Mouse (Mus musculus) liver, embryonic 11.5 days (tissue): ENCODE measurements around the gene Kcnj6. TPM values are rescaled to one million over a fixed set of nuclear protein-coding genes. Genes with fewer than 3 reads are reported as not detected.
A peak's percentile ranks its signal among the peaks of the same experiment; 100 is the strongest.

Experiments used
- ATAC-seq: fragments of 200-750 bp; cut with Nextera tagmentation; replicated peaks from 2 replicates; pipeline ENCODE4 v1.8.0; 2017; ENCODE audit warnings: moderate number of reproducible peaks, mild to moderate bottlenecking, moderate TSS enrichment, moderate library complexity; ENCODE audit not compliant: low FRiP score
- DNase-seq: peaks from one replicate; pipeline ENCODE4 v3.0.0-alpha.2; 2017; ENCODE audit warnings: low spot score
- H3K27ac ChIP-seq: fragments of 300-500 bp; sonication (generic); 2 replicates; pipeline ENCODE4 v1.5.1; 2014; ENCODE audit warnings: mild to moderate bottlenecking, low read depth, low read length, control low read depth
- H3K27me3 ChIP-seq: fragments of 300-500 bp; sonication (generic); replicated peaks from 2 replicates; pipeline ENCODE4 v1.6.1; 2014; ENCODE audit warnings: low read length, mixed read lengths; ENCODE audit not compliant: control insufficient read depth, insufficient read depth
- H3K36me3 ChIP-seq: fragments of 300-500 bp; sonication (generic); 2 replicates; pipeline ENCODE4 v1.6.1; 2014; ENCODE audit warnings: mild to moderate bottlenecking, low read length, moderate library complexity, mixed read lengths; ENCODE audit not compliant: control insufficient read depth, insufficient read depth
- H3K4me1 ChIP-seq: fragments of 300-500 bp; sonication (generic); replicated peaks from 2 replicates; pipeline ENCODE4 v1.6.1; 2014; ENCODE audit warnings: low read length, mixed read lengths; ENCODE audit not compliant: control insufficient read depth, insufficient read depth
- H3K4me2 ChIP-seq: fragments of 300-500 bp; sonication (generic); 2 replicates; pipeline ENCODE4 v1.6.1; 2014; ENCODE audit warnings: mild to moderate bottlenecking, control low read depth, moderate library complexity
- H3K4me3 ChIP-seq: fragments of 300-500 bp; sonication (generic); 2 replicates; pipeline ENCODE4 v1.5.1; 2014; ENCODE audit warnings: low read depth, low read length, control low read depth
- H3K9ac ChIP-seq: fragments of 300-500 bp; sonication (generic); 2 replicates; pipeline ENCODE4 v1.6.1; 2014; ENCODE audit warnings: low read depth, low read length, control low read depth
- H3K9me3 ChIP-seq: fragments of 300-500 bp; sonication (generic); 2 replicates; pipeline ENCODE4 v1.6.1; 2016; ENCODE audit warnings: low read length, inconsistent platforms, mixed read lengths; ENCODE audit not compliant: control insufficient read depth
- WGBS: fragments of 180-500 bp; shearing (Covaris S2); extraction: QIAGEN DNeasy Blood & Tissue Kit; methylation state at CpG from one replicate; pipeline ENCODE4 v1.1.7; 2014; 5-methylcytosine and 5-hydroxymethylcytosine counted together
- polyA plus RNA-seq: library from polyadenylated mRNA; unstranded; fragments of >200 nt; fragmentation: Nextera tagmentation; extraction: Ambion mirVana; gene quantifications from 2 replicates; pipeline ENCODE4 v1.2.1, GENCODE M21; 2014

The Kcnj6 gene
- polyA plus RNA-seq, 1 experiment from 2014 or later: not detected

GRCm38 (mm10) chr16:94720476-94721153 is 276.9 kb downstream of the Kcnj6 start:
- H3K4me3 ChIP-seq: no peak overlapping the region
- DNase-seq (no peak), ATAC-seq (no peak)
- no peak overlapping the region for H3K9ac ChIP-seq
- H3K27me3 ChIP-seq: peaks cover 7% of the 10 kb centered on the region; the same call in 1 of the 2 replicates
- H3K27ac ChIP-seq: no peak overlapping the region
- whole genome bisulfite sequencing: 63% methylated on average over 7 of the region's 7 CpGs
- no peaks in the 10 kb centered on the region for H3K36me3 ChIP-seq
- no peaks in the 10 kb centered on the region for H3K9me3 ChIP-seq
- H3K4me1 ChIP-seq: peaks cover 2% of the 10 kb centered on the region; the same call in 1 of the 2 replicates
- no peak overlapping the region for H3K4me2 ChIP-seq

- ATAC-seq (no peak), DNase-seq (no peak)
- Histone ChIP-seq H3K36me3 (no peaks in the 10 kb centered on the region), H3K4me3 (no peak overlapping the region), H3K4me1 (no peaks in the 10 kb centered on the region), H3K27ac (no peak overlapping the region), H3K27me3 (peaks cover 7% of the 10 kb centered on the region; the same call in 1 of the 2 replicates), H3K9me3 (no peaks in the 10 kb centered on the region), H3K4me2 (no peak overlapping the region), H3K9ac (no peak overlapping the region)
- 64% methylated on average over 4 of the region's 4 CpGs for WGBS
These were observed 278.0 kb downstream of the Kcnj6 start for GRCm38 (mm10) chr16:94719488-94719887.

DNA sequence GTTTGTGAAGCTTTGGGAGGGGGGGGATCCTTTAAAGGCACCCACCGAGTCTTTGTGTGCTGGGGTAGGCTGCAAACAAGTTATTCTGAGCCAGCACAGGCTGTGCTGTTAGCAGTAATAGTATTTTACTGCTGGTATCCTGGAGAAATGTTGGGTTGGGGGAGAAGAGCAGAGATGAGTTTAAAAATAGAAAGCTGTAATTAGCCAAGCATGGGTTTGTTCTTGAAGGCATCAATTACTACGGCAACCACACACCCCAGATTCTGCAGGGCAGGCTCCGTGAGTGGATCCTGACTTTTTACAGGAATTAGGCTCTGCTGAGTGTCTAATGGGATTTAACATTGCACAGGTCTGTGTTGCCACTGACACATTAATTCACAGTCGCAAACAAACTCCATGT is 278.6 kb downstream of the Kcnj6 start:
- 71% methylated on average over 4 of the region's 4 CpGs for WGBS
- no peaks in the 10 kb centered on the region for H3K36me3 ChIP-seq

GRCm38 (mm10) chr16:94717051-94717450 is 280.4 kb downstream of the Kcnj6 start:
- Histone ChIP-seq H3K9me3 (no peaks in the 10 kb centered on the region), H3K4me3 (no peak overlapping the region), H3K27me3 (peaks cover 2% of the 10 kb centered on the region; the same call in 1 of the 2 replicates), H3K9ac (no peak overlapping the region), H3K4me1 (no peaks in the 10 kb centered on the region), H3K36me3 (no peaks in the 10 kb centered on the region), H3K4me2 (no peak overlapping the region), H3K27ac (no peak overlapping the region)
- WGBS: 82% methylated on average over 11 of the region's 11 CpGs
- ATAC-seq (no peak), DNase-seq (no peak)

More for the DNA sequence above, 278.6 kb downstream of the Kcnj6 start:
- Histone ChIP-seq H3K4me1 (no peaks in the 10 kb centered on the region), H3K27me3 (peaks cover 7% of the 10 kb centered on the region; the same call in 1 of the 2 replicates), H3K4me2 (no peak overlapping the region), H3K9ac (no peak overlapping the region), H3K4me3 (no peak overlapping the region), H3K27ac (no peak overlapping the region), H3K9me3 (no peaks in the 10 kb centered on the region)
- ATAC-seq (no peak), DNase-seq (no peak)

GRCm38 (mm10) chr16:94714483-94714882 is 283.0 kb downstream of the Kcnj6 start:
- DNase-seq (no peak), ATAC-seq (no peak)
- Histone ChIP-seq H3K4me1 (no peaks in the 10 kb centered on the region), H3K9me3 (no peaks in the 10 kb centered on the region), H3K27me3 (no peaks in the 10 kb centered on the region), H3K4me3 (no peak overlapping the region), H3K27ac (no peak overlapping the region), H3K9ac (no peak overlapping the region), H3K4me2 (no peak overlapping the region), H3K36me3 (no peaks in the 10 kb centered on the region)
- WGBS: 67% methylated on average over 14 of the region's 14 CpGs

- no peaks in the 10 kb centered on the region for H3K9me3 ChIP-seq
- peak overlapping the region; percentile 20; the same call in 1 of the 2 replicates for H3K4me3 ChIP-seq
- 11% methylated on average over 25 of the region's 25 CpGs for WGBS
- H3K36me3 ChIP-seq: no peaks in the 10 kb centered on the region
- DNase-seq: peak; percentile 70
- H3K4me2 ChIP-seq: peak overlapping the region; percentile 48
- H3K9ac ChIP-seq: no peak overlapping the region
- peak; percentile 81 for ATAC-seq
- H3K27me3 ChIP-seq: no peaks in the 10 kb centered on the region
- H3K27ac ChIP-seq: no peak overlapping the region
- no peaks in the 10 kb centered on the region for H3K4me1 ChIP-seq
These were observed 283.9 kb downstream of the Kcnj6 start for GRCm38 (mm10) chr16:94713480-94714094.

- no peak for ATAC-seq
- Histone ChIP-seq H3K27ac (no peak overlapping the region), H3K27me3 (no peaks in the 10 kb centered on the region), H3K4me2 (no peak overlapping the region), H3K4me1 (peaks cover 12% of the 10 kb centered on the region), H3K36me3 (no peaks in the 10 kb centered on the region), H3K9me3 (no peaks in the 10 kb centered on the region), H3K9ac (no peak overlapping the region), H3K4me3 (no peak overlapping the region)
- 81% methylated on average over 4 of the region's 4 CpGs for WGBS
- DNase-seq: no peak
These were observed 295.5 kb downstream of the Kcnj6 start for GRCm38 (mm10) chr16:94701971-94702370.

GRCm38 (mm10) chr16:94701141-94701540 is 296.4 kb downstream of the Kcnj6 start:
- Histone ChIP-seq H3K4me1 (peaks cover 13% of the 10 kb centered on the region), H3K27me3 (no peaks in the 10 kb centered on the region), H3K9me3 (no peaks in the 10 kb centered on the region), H3K4me3 (no peak overlapping the region), H3K9ac (no peak overlapping the region), H3K36me3 (no peaks in the 10 kb centered on the region), H3K27ac (no peak overlapping the region), H3K4me2 (no peak overlapping the region)
- 87% methylated on average over 4 of the region's 4 CpGs for WGBS
- DNase-seq: no peak
- no peak for ATAC-seq
